Mouse (Mus musculus): ENCODE measurements at regions not wholly inside any gene's neighbourhood (a gene's known extent, or its start where the extent isn't known, plus 50 kb on each side); places are given as distances from the start of the nearest gene placed in this dataset.

- no peak for DNase-seq
Observed at GRCm38 (mm10) chr4:12246595-12246994, 74.8 kb upstream of the Fam92a start.

GRCm38 (mm10) chr4:12240941-12241571 lies 69.2 kb upstream of the Fam92a start:
- peak; percentile 84 for DNase-seq

GRCm38 (mm10) chr4:12230731-12231130 lies 58.9 kb upstream of the Fam92a start:
- DNase-seq, result peak; percentile 44

Data from embryo, embryonic 11 days (tissue).